Mouse (Mus musculus) ovary, postnatal 10 days (tissue): ENCODE measurements at regions not wholly inside any gene's neighbourhood (a gene's known extent, or its start where the extent isn't known, plus 50 kb on each side); places are given as distances from the start of the nearest gene placed in this dataset.

Experiments used
- DNase-seq: peaks from one replicate; pipeline ENCODE4 v3.0.0; 2022; ENCODE audit warnings: low spot score

GRCm38 (mm10) chr9:122629171-122629904, 117.8 kb upstream of the Topaz1 start:
- DNase-seq: no peak

DNA sequence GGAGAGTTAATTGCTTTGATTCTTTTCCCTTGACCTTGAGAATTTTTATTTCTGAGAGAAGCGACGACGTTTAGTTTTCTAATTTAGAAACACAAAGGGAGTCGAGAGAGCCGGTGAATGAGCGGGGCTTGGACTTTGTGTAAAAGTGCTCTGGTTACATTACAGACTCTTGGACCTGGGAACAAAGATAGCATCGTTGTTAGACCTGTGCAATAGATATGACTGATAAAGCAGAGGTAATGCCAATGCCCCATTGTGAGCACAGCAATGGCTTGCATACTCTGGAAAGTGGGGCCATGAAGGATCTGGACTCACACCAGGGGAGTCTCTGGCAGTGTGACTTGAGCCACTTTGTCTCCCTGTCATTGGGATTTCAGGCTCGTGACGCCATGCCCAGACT, 115.4 kb upstream of the Topaz1 start:
- no peak for DNase-seq

DNA sequence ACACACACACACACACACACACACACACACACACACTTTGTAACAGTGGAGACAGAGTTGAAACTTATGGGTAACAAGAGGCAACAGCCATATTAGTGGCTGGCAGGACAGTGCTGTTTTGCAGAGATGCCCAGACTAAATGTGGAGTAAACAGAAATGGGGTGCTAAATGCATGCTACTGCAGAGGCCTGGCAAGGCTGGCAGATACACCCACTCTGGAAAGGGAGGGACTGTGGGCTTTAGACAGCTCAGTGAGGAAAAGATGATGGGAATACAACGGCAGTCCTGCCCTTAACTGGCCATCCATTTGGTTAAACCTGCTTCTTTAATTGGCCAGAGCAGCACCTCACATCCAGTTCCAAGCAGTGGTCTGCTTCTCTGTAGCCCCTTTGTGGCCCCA, 113.7 kb upstream of the Topaz1 start:
- DNase-seq: no peak

DNA sequence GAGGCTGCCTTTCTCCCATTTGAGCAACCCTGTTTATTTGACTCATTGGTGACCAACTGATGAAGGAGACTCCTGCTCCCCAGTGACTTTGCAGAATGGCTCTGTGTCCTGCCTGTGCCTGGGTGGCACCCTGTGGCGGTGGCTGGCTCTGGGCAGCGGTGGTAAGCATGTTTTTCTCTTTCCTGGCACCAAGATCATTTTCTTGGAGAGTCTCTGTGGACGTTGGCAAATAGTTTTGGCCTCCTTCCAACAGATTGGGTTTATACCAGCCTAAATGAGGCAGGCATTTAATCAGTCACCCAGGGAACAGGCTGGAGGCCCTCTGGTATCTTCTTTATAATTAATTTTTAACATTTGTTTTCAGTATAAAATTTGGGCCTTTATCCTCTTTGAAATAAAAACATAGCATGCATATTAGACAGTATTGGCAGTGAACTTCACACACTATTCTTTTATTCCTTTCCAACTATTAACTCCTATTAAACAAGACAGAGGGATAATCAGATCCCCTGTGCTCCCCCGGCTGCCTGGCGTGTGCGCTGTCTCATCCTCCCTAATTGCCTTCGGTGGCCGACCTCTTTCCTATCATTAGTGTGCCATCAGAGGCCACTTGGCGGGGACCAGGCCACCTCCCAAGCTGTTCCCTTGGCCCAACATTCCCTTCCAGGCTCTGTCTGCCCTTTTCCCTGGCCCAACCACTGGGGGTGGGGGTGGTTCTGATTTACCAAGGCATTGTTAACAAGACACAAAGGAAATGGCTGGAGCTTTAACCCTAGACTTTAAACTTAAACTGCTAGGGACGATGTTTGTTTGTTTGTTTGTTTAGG, 111.8 kb upstream of the Topaz1 start:
- DNase-seq: no peak

DNA sequence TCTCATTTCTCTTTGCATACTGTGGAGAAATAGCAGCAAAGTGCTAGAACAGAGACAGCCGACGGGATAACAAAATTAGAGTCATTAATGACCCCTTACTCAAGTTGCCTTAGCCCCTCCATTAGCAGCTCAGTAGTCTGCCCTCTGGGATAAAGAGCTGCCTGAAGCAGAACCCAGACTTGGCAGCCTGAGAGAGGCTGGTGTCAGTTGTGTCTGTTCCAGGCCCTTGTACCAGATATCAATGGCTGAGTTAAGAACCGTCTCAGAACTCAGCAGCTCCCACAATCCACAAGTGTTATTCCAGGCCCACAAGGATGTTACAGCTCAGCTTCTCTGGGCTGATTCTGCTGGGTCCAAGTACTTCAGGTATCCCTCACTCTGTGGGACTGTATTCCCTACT, 109.6 kb upstream of the Topaz1 start:
- DNase-seq: no peak

GRCm38 (mm10) chr9:122639239-122639638, 107.9 kb upstream of the Topaz1 start:
- no peak for DNase-seq

DNA sequence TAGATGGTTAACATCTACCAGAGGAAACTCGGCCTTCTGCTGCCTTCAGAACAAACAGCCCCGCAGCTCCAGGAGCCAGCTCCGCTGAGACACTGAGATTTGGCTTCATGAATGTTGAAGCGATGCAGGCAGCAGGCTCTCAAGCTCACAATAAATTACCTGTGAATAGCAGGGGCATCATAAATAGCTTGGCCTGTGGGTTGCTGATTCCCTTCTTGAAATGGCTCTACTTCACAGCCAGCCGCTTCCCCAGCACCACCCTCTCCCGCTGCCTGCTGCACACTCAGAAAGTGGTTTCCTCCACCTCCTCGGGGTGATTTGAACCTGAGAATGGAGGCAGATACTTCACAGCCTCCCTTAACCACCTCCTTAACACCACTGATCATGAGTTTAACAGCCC, 104.2 kb upstream of the Topaz1 start:
- no peak for DNase-seq

GRCm38 (mm10) chr9:122645569-122645968, 101.6 kb upstream of the Topaz1 start:
- no peak for DNase-seq

DNA sequence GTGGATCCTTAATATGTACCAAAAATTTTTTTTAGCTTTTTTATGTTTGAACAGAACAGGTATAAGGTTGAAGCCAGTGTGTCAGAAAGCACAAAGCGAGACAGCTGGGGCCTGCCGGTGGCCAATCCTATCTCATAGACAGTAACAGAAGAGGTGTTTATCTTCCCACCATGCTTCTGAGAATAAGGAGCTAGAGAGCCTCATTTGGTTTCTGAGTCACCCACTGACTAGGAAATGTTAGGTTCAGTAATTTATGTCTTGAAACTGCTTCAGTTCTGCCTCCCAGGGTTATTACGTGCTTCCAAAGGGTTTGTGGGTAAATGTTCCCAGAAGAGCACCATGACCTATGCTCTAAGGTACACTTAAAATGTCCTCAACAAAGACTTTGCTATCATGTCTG, 96.3 kb upstream of the Topaz1 start:
- DNase-seq: no peak

DNA sequence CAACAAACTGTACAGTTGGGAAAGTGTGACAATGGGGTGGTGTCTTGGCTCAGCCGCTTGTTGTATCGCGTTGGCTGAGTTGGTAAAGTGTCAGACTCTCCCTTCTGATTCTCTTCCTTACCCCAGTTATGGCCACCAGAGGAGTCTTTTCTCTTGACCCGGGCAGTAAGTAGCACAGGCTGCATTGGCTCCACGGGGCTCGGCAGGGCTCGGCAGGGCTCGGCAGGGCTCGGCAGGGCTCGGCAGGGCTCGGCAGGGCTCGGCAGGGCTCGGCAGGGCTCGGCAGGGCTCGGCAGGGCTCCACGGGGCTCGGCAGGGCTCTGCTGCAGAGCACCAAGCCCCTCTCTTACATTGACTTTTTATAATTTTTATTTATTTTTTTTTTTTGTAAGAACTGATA, 91.6 kb upstream of the Topaz1 start:
- peak; percentile 55 for DNase-seq

DNA sequence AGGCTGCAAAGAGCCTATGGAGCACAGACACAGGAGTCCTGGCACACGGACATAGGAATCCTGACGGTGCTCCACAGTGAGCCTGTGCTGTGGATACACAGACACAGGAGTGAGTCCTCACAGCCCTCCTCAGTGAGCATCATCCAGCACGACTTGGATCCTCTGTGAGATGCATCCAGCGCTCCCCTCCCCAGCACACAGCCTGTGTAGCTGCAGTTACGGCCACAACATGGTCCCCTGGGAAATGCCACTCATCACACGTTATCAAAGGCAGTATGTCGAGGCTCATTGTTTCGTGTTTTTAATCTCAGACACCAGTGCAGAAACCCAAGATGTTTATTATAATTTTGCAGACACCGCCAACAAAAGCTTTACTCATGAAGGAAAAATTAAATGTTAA, 87.1 kb upstream of the Topaz1 start:
- no peak for DNase-seq

GRCm38 (mm10) chr9:122666978-122667645, 80.0 kb upstream of the Topaz1 start:
- no peak for DNase-seq

- DNase-seq: no peak
These were observed 79.5 kb upstream of the Topaz1 start for GRCm38 (mm10) chr9:122667646-122667981.

- DNase-seq: no peak
These were observed 73.4 kb upstream of the Topaz1 start for GRCm38 (mm10) chr9:122673777-122674176.

GRCm38 (mm10) chr9:122678001-122678696, 69.0 kb upstream of the Topaz1 start:
- DNase-seq: no peak

- DNase-seq: no peak
These were observed 60.0 kb upstream of the Topaz1 start for GRCm38 (mm10) chr9:122687170-122687569.

DNA sequence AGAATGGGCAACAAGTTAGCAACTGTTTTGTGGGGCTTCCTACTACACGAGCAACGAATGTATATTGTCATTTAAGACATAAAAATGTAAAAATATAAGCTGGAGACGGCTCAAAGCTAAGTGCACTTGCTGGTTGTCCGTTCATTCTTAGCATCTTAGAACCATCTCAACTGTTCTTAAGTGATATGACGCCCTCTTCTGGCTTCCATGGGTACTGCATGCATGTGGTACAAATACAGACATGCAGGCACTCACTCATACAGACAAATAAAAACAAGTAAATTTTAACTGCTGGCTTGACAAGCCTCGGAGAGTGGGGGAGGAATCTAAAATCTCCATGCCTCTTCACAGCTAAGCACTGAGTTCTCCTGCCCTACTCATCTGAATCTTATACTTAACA, 55.3 kb upstream of the Topaz1 start:
- DNase-seq: no peak

- DNase-seq: no peak
These were observed 51.4 kb upstream of the Topaz1 start for GRCm38 (mm10) chr9:122695724-122696123.
